Mouse (Mus musculus) 416B (cell line): ENCODE data around the gene Slc8a1.

Source experiments
- DNase-seq: peaks from one replicate; pipeline ENCODE4 v3.0.0; 2011; ENCODE audit warnings: low read depth

Slc8a1 gene

GRCm38 (mm10) chr17:81416361-81417114, 321.6 kb downstream of the Slc8a1 start:
- DNase-seq = no peak

- DNase-seq = no peak
Observed at GRCm38 (mm10) chr17:81412736-81413135, 325.4 kb downstream of the Slc8a1 start.

GRCm38 (mm10) chr17:81404225-81404624, 334.0 kb downstream of the Slc8a1 start:
- DNase-seq = no peak

- no peak for DNase-seq
Observed at GRCm38 (mm10) chr17:81403121-81403520, 335.1 kb downstream of the Slc8a1 start.

GRCm38 (mm10) chr17:81402636-81403035, 335.5 kb downstream of the Slc8a1 start:
- DNase-seq = no peak

GRCm38 (mm10) chr17:81400377-81400776, 337.8 kb downstream of the Slc8a1 start:
- DNase-seq = no peak

- DNase-seq = no peak
Observed at GRCm38 (mm10) chr17:81397434-81397833, 340.7 kb downstream of the Slc8a1 start.

- DNase-seq = no peak
Observed at GRCm38 (mm10) chr17:81394124-81394523, 344.1 kb downstream of the Slc8a1 start.

GRCm38 (mm10) chr17:81393040-81393439, 345.1 kb downstream of the Slc8a1 start:
- no peak for DNase-seq

GRCm38 (mm10) chr17:81391478-81391877, 346.7 kb downstream of the Slc8a1 start:
- no peak for DNase-seq

- DNase-seq = no peak
Observed at GRCm38 (mm10) chr17:81390790-81391189, 347.4 kb downstream of the Slc8a1 start.

GRCm38 (mm10) chr17:81386118-81386517, 352.1 kb downstream of the Slc8a1 start:
- DNase-seq = no peak

GRCm38 (mm10) chr17:81385476-81385875, 352.7 kb downstream of the Slc8a1 start:
- no peak for DNase-seq

GRCm38 (mm10) chr17:81383461-81383860, 354.7 kb downstream of the Slc8a1 start:
- DNase-seq = no peak

- no peak for DNase-seq
Observed at GRCm38 (mm10) chr17:81378436-81378835, 359.7 kb downstream of the Slc8a1 start.

GRCm38 (mm10) chr17:81377757-81378299, 360.3 kb downstream of the Slc8a1 start:
- no peak for DNase-seq

- DNase-seq = no peak
Observed at GRCm38 (mm10) chr17:81377195-81377594, 361.0 kb downstream of the Slc8a1 start.

GRCm38 (mm10) chr17:81375901-81376300, 362.3 kb downstream of the Slc8a1 start:
- DNase-seq = no peak

GRCm38 (mm10) chr17:81369036-81369435, 369.1 kb downstream of the Slc8a1 start:
- DNase-seq = no peak

GRCm38 (mm10) chr17:81368503-81368902, 369.7 kb downstream of the Slc8a1 start:
- DNase-seq = no peak

GRCm38 (mm10) chr17:81363368-81363767, 374.8 kb downstream of the Slc8a1 start:
- DNase-seq = no peak

GRCm38 (mm10) chr17:81360571-81360970, 377.6 kb downstream of the Slc8a1 start:
- no peak for DNase-seq

GRCm38 (mm10) chr17:81360032-81360431, 378.1 kb downstream of the Slc8a1 start:
- no peak for DNase-seq
